Mouse (Mus musculus) intestine, embryonic 16.5 days (tissue): ENCODE measurements at regions not wholly inside any gene's neighbourhood (a gene's known extent, or its start where the extent isn't known, plus 50 kb on each side); places are given as distances from the start of the nearest gene placed in this dataset.

Experiments
- ATAC-seq: fragments of 200-750 bp; cut with Nextera tagmentation; 2 replicates; pipeline ENCODE4 v1.8.0; 2017; ENCODE audit warnings: moderate TSS enrichment, moderate library complexity
- H3K27ac ChIP-seq: fragments of 300-500 bp; sonication (generic); 2 replicates; pipeline ENCODE4 v1.5.1; 2014; ENCODE audit warnings: mild to moderate bottlenecking, low read length
- H3K27me3 ChIP-seq: fragments of 300-500 bp; sonication (generic); replicated peaks from 2 replicates; pipeline ENCODE4 v1.6.1; 2014; ENCODE audit warnings: low read length, control low read depth, mixed read lengths; ENCODE audit not compliant: control insufficient read depth, insufficient read depth
- H3K36me3 ChIP-seq: fragments of 300-500 bp; sonication (generic); 2 replicates; pipeline ENCODE4 v1.6.1; 2014; ENCODE audit warnings: low read length, control low read depth; ENCODE audit not compliant: control insufficient read depth, insufficient read depth
- H3K4me1 ChIP-seq: fragments of 300-500 bp; sonication (generic); 2 replicates; pipeline ENCODE4 v1.6.1; 2014; ENCODE audit warnings: low read length, control low read depth, mixed read lengths; ENCODE audit not compliant: control insufficient read depth, insufficient read depth
- H3K4me2 ChIP-seq: fragments of 300-500 bp; sonication (generic); 2 replicates; pipeline ENCODE4 v1.6.1; 2014; ENCODE audit warnings: low read depth, low read length, control low read depth
- H3K4me3 ChIP-seq: fragments of 300-500 bp; sonication (generic); 2 replicates; pipeline ENCODE4 v1.5.1; 2014; ENCODE audit warnings: mild to moderate bottlenecking, low read length
- H3K9ac ChIP-seq: fragments of 300-500 bp; sonication (generic); 2 replicates; pipeline ENCODE4 v1.6.1; 2014; ENCODE audit warnings: low read depth, low read length
- H3K9me3 ChIP-seq: fragments of 300-500 bp; sonication (generic); 2 replicates; pipeline ENCODE4 v1.6.1; 2016; ENCODE audit warnings: low read length, control low read depth; ENCODE audit not compliant: control insufficient read depth
- WGBS: fragments of 180-500 bp; shearing (Covaris S2); extraction: QIAGEN DNeasy Blood & Tissue Kit; methylation state at CpG from one replicate; pipeline ENCODE4 v1.1.7; 2014; 5-methylcytosine and 5-hydroxymethylcytosine counted together

- no peak overlapping the region for H3K9ac ChIP-seq
- H3K36me3 ChIP-seq: no peaks in the 10 kb centered on the region
- H3K9me3 ChIP-seq: no peaks in the 10 kb centered on the region
- no peak overlapping the region for H3K4me2 ChIP-seq
- no peak for ATAC-seq
- WGBS: 73% methylated on average over 1 of the region's 1 CpGs
- H3K27me3 ChIP-seq: no peaks in the 10 kb centered on the region
- no peak overlapping the region for H3K27ac ChIP-seq
- no peaks in the 10 kb centered on the region for H3K4me1 ChIP-seq
- no peak overlapping the region for H3K4me3 ChIP-seq
These were observed 496.7 kb upstream of the Tenm4 start for GRCm38 (mm10) chr7:95674319-95674718.

DNA sequence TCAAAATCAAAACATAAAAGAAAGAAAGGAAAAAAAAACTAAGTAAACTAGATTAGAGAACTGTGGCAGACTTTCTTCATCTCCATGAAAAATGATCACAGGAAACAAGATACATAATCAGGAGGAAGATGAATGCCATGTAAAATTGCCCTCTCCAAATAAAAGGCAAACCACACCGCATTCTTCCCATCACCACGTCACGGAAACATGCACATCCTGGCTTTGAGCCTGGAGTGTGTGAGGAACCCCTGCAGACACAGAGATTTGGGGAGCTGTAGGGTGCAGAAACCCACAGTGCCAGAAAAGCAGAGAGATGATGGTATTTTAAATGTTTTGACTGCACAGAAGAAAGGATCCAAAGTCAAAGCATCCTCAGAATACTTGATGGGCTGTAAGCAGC is 488.5 kb upstream of the Tenm4 start:
- no peaks in the 10 kb centered on the region for H3K36me3 ChIP-seq
- H3K27me3 ChIP-seq: no peaks in the 10 kb centered on the region
- no peak for ATAC-seq
- H3K4me1 ChIP-seq: no peaks in the 10 kb centered on the region
- H3K9me3 ChIP-seq: no peaks in the 10 kb centered on the region
- H3K9ac ChIP-seq: no peak overlapping the region
- no peak overlapping the region for H3K27ac ChIP-seq
- H3K4me2 ChIP-seq: no peak overlapping the region
- 49% methylated on average over 3 of the region's 3 CpGs for WGBS
- H3K4me3 ChIP-seq: no peak overlapping the region

- WGBS: 82% methylated on average over 3 of the region's 3 CpGs
- Histone ChIP-seq H3K27ac (no peak overlapping the region), H3K4me3 (no peak overlapping the region), H3K4me2 (no peak overlapping the region), H3K9ac (no peak overlapping the region), H3K9me3 (no peaks in the 10 kb centered on the region), H3K4me1 (no peaks in the 10 kb centered on the region), H3K27me3 (no peaks in the 10 kb centered on the region), H3K36me3 (no peaks in the 10 kb centered on the region)
- ATAC-seq: no peak
These were observed 483.3 kb upstream of the Tenm4 start for GRCm38 (mm10) chr7:95687733-95688132.

GRCm38 (mm10) chr7:95688151-95689146 is 482.6 kb upstream of the Tenm4 start:
- ATAC-seq: no peak
- Histone ChIP-seq H3K4me3 (peak overlapping the region; percentile 36), H3K27me3 (no peaks in the 10 kb centered on the region), H3K27ac (no peak overlapping the region), H3K4me1 (no peaks in the 10 kb centered on the region), H3K4me2 (peak overlapping the region; percentile 52), H3K9me3 (no peaks in the 10 kb centered on the region), H3K9ac (no peak overlapping the region), H3K36me3 (no peaks in the 10 kb centered on the region)
- 20% methylated on average over 16 of the region's 16 CpGs for WGBS

- no peak for ATAC-seq
- H3K9ac ChIP-seq: no peak overlapping the region
- H3K4me1 ChIP-seq: no peaks in the 10 kb centered on the region
- H3K4me2 ChIP-seq: peak overlapping the region; percentile 52
- no peaks in the 10 kb centered on the region for H3K36me3 ChIP-seq
- no peaks in the 10 kb centered on the region for H3K9me3 ChIP-seq
- 39% methylated on average over 7 of the region's 7 CpGs for WGBS
- peak overlapping the region; percentile 36; the same call in 1 of the 2 replicates for H3K4me3 ChIP-seq
- no peaks in the 10 kb centered on the region for H3K27me3 ChIP-seq
- H3K27ac ChIP-seq: no peak overlapping the region
These were observed 481.7 kb upstream of the Tenm4 start for GRCm38 (mm10) chr7:95689161-95689833.

- H3K4me1 ChIP-seq: no peaks in the 10 kb centered on the region
- no peaks in the 10 kb centered on the region for H3K27me3 ChIP-seq
- H3K9ac ChIP-seq: no peak overlapping the region
- ATAC-seq: no peak
- H3K9me3 ChIP-seq: no peaks in the 10 kb centered on the region
- H3K4me3 ChIP-seq: no peak overlapping the region
- H3K4me2 ChIP-seq: no peak overlapping the region
- H3K27ac ChIP-seq: no peak overlapping the region
- 79% methylated on average over 9 of the region's 9 CpGs for WGBS
- no peaks in the 10 kb centered on the region for H3K36me3 ChIP-seq
These were observed 471.5 kb upstream of the Tenm4 start for GRCm38 (mm10) chr7:95699506-95699905.

DNA sequence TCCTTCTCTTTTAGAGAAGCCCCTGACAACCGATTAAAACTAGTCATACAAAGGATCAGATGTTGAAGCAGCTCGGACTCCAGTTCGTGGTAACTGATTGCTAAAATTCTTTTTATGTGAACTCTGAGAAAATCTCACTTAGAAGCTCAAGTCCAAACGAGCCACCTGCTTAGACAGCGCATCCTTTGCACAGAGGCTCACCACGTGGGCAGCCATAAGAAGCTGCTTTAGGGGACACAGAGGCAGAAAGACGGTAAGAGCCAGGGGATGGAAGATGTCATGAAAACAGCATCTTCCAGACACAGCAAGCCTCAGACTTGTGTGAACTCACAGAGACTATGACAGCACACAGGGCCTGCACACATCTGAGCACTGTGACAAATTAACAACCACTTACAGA is 461.0 kb upstream of the Tenm4 start:
- no peaks in the 10 kb centered on the region for H3K36me3 ChIP-seq
- WGBS: 81% methylated on average over 7 of the region's 7 CpGs
- no peaks in the 10 kb centered on the region for H3K9me3 ChIP-seq

DNA sequence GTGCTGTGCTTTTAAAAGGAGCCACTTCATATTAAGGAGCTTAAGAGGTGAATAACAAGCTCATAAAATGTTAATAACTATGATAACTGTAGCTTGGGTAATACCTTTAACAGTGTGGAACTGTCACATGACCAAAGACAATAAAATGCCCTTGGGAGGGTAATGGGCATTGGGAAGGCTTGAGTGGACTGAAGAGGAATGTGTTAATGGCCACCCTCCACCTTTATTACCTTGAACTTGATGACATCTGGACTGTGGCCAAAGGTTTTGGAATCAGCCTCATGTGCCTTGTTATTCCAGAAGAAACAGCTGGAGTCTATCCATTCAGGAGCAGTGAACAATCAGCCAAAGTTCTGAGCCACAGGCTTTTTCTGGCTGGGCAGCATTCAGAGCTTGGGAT is 451.0 kb upstream of the Tenm4 start:
- no peak overlapping the region for H3K27ac ChIP-seq
- H3K4me2 ChIP-seq: no peak overlapping the region
- H3K4me3 ChIP-seq: no peak overlapping the region
- no peaks in the 10 kb centered on the region for H3K9me3 ChIP-seq
- H3K4me1 ChIP-seq: no peaks in the 10 kb centered on the region
- no peak overlapping the region for H3K9ac ChIP-seq
- no peaks in the 10 kb centered on the region for H3K36me3 ChIP-seq
- no peaks in the 10 kb centered on the region for H3K27me3 ChIP-seq
- peak; percentile 90 for ATAC-seq

More for the DNA sequence above, 461.0 kb upstream of the Tenm4 start:
- H3K27ac ChIP-seq: no peak overlapping the region
- H3K4me3 ChIP-seq: no peak overlapping the region
- ATAC-seq: no peak
- no peaks in the 10 kb centered on the region for H3K4me1 ChIP-seq
- H3K27me3 ChIP-seq: no peaks in the 10 kb centered on the region
- no peak overlapping the region for H3K4me2 ChIP-seq
- no peak overlapping the region for H3K9ac ChIP-seq

- Histone ChIP-seq H3K4me3 (no peak overlapping the region), H3K4me1 (no peaks in the 10 kb centered on the region), H3K36me3 (no peaks in the 10 kb centered on the region), H3K9me3 (no peaks in the 10 kb centered on the region), H3K27ac (no peak overlapping the region), H3K9ac (no peak overlapping the region), H3K4me2 (no peak overlapping the region), H3K27me3 (no peaks in the 10 kb centered on the region)
- no peak for ATAC-seq
- 74% methylated on average over 2 of the region's 2 CpGs for WGBS
These were observed 445.1 kb upstream of the Tenm4 start for GRCm38 (mm10) chr7:95725716-95726487.
